Mouse (Mus musculus): Measurements from ENCODE around the gene Olfr1204. TPM values are rescaled to one million over a fixed set of nuclear protein-coding genes. Genes with fewer than 3 reads are reported as not detected.

Gene Olfr1204
- total RNA-seq, 1 experiment, result not detected

- no peaks in the 10 kb centered on the region for H3K36me3 ChIP-seq (ENCODE audit: control insufficient read depth, insufficient read depth, low read length, poor library complexity, severe bottlenecking)
- H3K4me1 ChIP-seq (ENCODE audit: control insufficient read depth in 2 of 2, insufficient read depth in 2 of 2, low read length in 2 of 2, poor library complexity in 1 of 2), result no peaks in the 10 kb centered on the region
- H3K27ac ChIP-seq (ENCODE audit: insufficient read depth, low read depth, low read length, poor library complexity, severe bottlenecking), result no peak within 1 kb of the TSS
- H3K9ac ChIP-seq (ENCODE audit: insufficient read depth, low read depth, low read length, poor library complexity, severe bottlenecking), result no peak within 1 kb of the TSS
- TF ChIP-seq CHD2 (IDR thresholded peaks at IDR 0.05; ENCODE audit: low read depth, low read length), result no peak
- TF ChIP-seq ZC3H11A (IDR thresholded peaks at IDR 0.05; ENCODE audit: borderline replicate concordance, low read depth, low read length), result no peak
- no peak for TF ChIP-seq ZNF384 (IDR thresholded peaks at IDR 0.05; ENCODE audit: low read depth, low read length)
- TF ChIP-seq HCFC1 (IDR thresholded peaks at IDR 0.05; ENCODE audit: borderline replicate concordance, insufficient read depth, low read length), result no peak
- in situ Hi-C loops (cut with MboI; ENCODE audit: low sequenced_read_pairs in 2 of 2, unreplicated experiment in 2 of 2), result no loop called here
- H3K9me3 ChIP-seq (ENCODE audit: control insufficient read depth, insufficient read depth, low read depth, low read length), result no peaks in the 10 kb centered on the region
- no peak for DNase-seq (ENCODE audit: low read depth, low spot score)
- no peak within 1 kb of the TSS for H3K4me3 ChIP-seq (ENCODE audit: insufficient read depth in 1 of 2, low read depth in 1 of 2, low read length in 2 of 2, poor library complexity in 1 of 2, severe bottlenecking in 1 of 2)
These were observed 53.1 kb downstream of the Olfr1204 start, which contains the start of gene Olfr1208 for GRCm38 (mm10) chr2:88902211-88902610. Gene Olfr1208 (minus strand): TSS chr2:88902311.

Other genes starting within 250 kb of the Olfr1204 start
- gene Olfr1191-ps1, start 208.8 kb upstream of the Olfr1204 start, total RNA-seq (2012; rRNA removed), result not detected in 2 replicates
- not detected in 2 replicates for gene Olfr1192-ps1, start 200.8 kb upstream of the Olfr1204 start, total RNA-seq (2012; rRNA removed)
- gene Olfr1193, start 173.7 kb upstream of the Olfr1204 start, total RNA-seq (2012; rRNA removed), result not detected in 2 replicates
- gene Olfr1195, start 160.1 kb upstream of the Olfr1204 start, total RNA-seq (2012; rRNA removed), result not detected in 2 replicates
- gene Olfr1196, start 144.7 kb upstream of the Olfr1204 start, total RNA-seq (2012; rRNA removed), result 0.09 and 0.11 TPM in 2 replicates
- gene Olfr1197, start 116.9 kb upstream of the Olfr1204 start, total RNA-seq (2012; rRNA removed), result not detected in 2 replicates
- not detected in 2 replicates for gene Olfr1198, start 97.9 kb upstream of the Olfr1204 start, total RNA-seq (2012; rRNA removed)
- gene Olfr1199, start 88.8 kb upstream of the Olfr1204 start, total RNA-seq (2012; rRNA removed), result not detected in 2 replicates
- gene Olfr1200, start 78.8 kb upstream of the Olfr1204 start, total RNA-seq (2012; rRNA removed), result not detected in 2 replicates
- gene Olfr1201, start 56.3 kb upstream of the Olfr1204 start, total RNA-seq (2012; rRNA removed), result not detected in 2 replicates
- gene Olfr1202, start 34.8 kb upstream of the Olfr1204 start, total RNA-seq (2012; rRNA removed), result not detected in 2 replicates
- not detected in 2 replicates for gene Olfr1205, start 19.6 kb upstream of the Olfr1204 start, total RNA-seq (2012; rRNA removed)
- gene Olfr1206, start 13.9 kb downstream of the Olfr1204 start, total RNA-seq (2012; rRNA removed), result not detected in 2 replicates
- gene Olfr1208, start 53.0 kb downstream of the Olfr1204 start, total RNA-seq (2012; rRNA removed), result not detected in 2 replicates
- gene Olfr1209, start 65.9 kb downstream of the Olfr1204 start, total RNA-seq (2012; rRNA removed), result not detected in 2 replicates
- not detected in 2 replicates for gene Olfr1211, start 88.8 kb downstream of the Olfr1204 start, total RNA-seq (2012; rRNA removed)
- gene Olfr1212, start 104.7 kb downstream of the Olfr1204 start, total RNA-seq (2012; rRNA removed), result not detected in 2 replicates
- gene Gm13762, start 131.0 kb downstream of the Olfr1204 start, total RNA-seq (2012; rRNA removed), result not detected in 2 replicates
- not detected in 2 replicates for gene Olfr1214, start 143.4 kb downstream of the Olfr1204 start, total RNA-seq (2012; rRNA removed)
- gene Olfr1215, start 157.7 kb downstream of the Olfr1204 start, total RNA-seq (2012; rRNA removed), result not detected in 2 replicates
- gene Olfr1216, start 169.0 kb downstream of the Olfr1204 start, total RNA-seq (2012; rRNA removed), result not detected in 2 replicates
- gene Olfr1217, start 182.8 kb downstream of the Olfr1204 start, total RNA-seq (2012; rRNA removed), result not detected in 2 replicates
- not detected in 2 replicates for gene Olfr1218, start 211.9 kb downstream of the Olfr1204 start, total RNA-seq (2012; rRNA removed)
- gene Olfr1219, start 234.2 kb downstream of the Olfr1204 start, total RNA-seq (2012; rRNA removed), result not detected in 2 replicates

Measured in ES-E14 (cell line).